Mouse (Mus musculus) heart, postnatal 0 days (tissue): ENCODE measurements around the gene Rbfox3.

Source experiments
- CTCF ChIP-seq: IDR thresholded peaks from 2 replicates; pipeline ENCODE4 v1.5.1; 2016; ENCODE audit warnings: antibody characterized with exemption, control low read depth, low read depth
- EP300 ChIP-seq: IDR thresholded peaks from 2 replicates; pipeline ENCODE4 v1.6.1; 2016; ENCODE audit warnings: antibody characterized with exemption, low read depth

- TF ChIP-seq EP300 (no peak), CTCF (no peak)
Measured at GRCm38 (mm10) chr11:118542906-118543305, 368.5 kb downstream of the Rbfox3 start.
